Mouse (Mus musculus) gastrocnemius, postnatal 25 days (tissue): ENCODE results near the gene Arid5a. TPM values are rescaled to one million over a fixed set of nuclear protein-coding genes. Genes with fewer than 3 reads are reported as not detected.

Experiments used
- DNase-seq: peaks from one replicate; pipeline ENCODE4 v3.0.0; 2022
- total RNA-seq, 2 experiments: library from RNA; stranded (reverse); gene quantifications; 1 replicate in 1 of 2; 2 replicates in 1 of 2; pipeline ENCODE4 v1.2.3; 2021

Arid5a gene
- total RNA-seq, 2 experiments from 2014 or later = 5.4 to 10.5 TPM

GRCm38 (mm10) chr1:36294402-36294801, 13.1 kb upstream of the Arid5a start:
- DNase-seq = no peak

- DNase-seq = no peak
Observed at GRCm38 (mm10) chr1:36296466-36297149, 10.9 kb upstream of the Arid5a start.

GRCm38 (mm10) chr1:36298107-36298506, 9.4 kb upstream of the Arid5a start:
- no peak for DNase-seq

- no peak for DNase-seq
Observed at GRCm38 (mm10) chr1:36299126-36299525, 8.4 kb upstream of the Arid5a start.

GRCm38 (mm10) chr1:36299676-36300075, 7.9 kb upstream of the Arid5a start:
- DNase-seq = no peak

GRCm38 (mm10) chr1:36300486-36300885, 7.0 kb upstream of the Arid5a start:
- DNase-seq = no peak

GRCm38 (mm10) chr1:36302273-36302672, 5.3 kb upstream of the Arid5a start:
- no peak for DNase-seq

GRCm38 (mm10) chr1:36302957-36303356, 4.6 kb upstream of the Arid5a start:
- no peak for DNase-seq

GRCm38 (mm10) chr1:36303381-36304320, 3.9 kb upstream of the Arid5a start:
- DNase-seq = peak; percentile 81

- peak; percentile 76 for DNase-seq
Observed at GRCm38 (mm10) chr1:36304764-36305163, 2.8 kb upstream of the Arid5a start.

- no peak for DNase-seq
Observed at GRCm38 (mm10) chr1:36306120-36306519, 1.4 kb upstream of the Arid5a start.

- no peak for DNase-seq
Observed at GRCm38 (mm10) chr1:36307121-36307494, 425 bp upstream of the Arid5a start.

- DNase-seq = no peak
Observed at GRCm38 (mm10) chr1:36308451-36308901, 943 bp downstream of the Arid5a start.

- no peak for DNase-seq
Observed at GRCm38 (mm10) chr1:36308966-36309475, 1.5 kb downstream of the Arid5a start.

GRCm38 (mm10) chr1:36309498-36309901, 2.0 kb downstream of the Arid5a start:
- no peak for DNase-seq

GRCm38 (mm10) chr1:36314959-36315775, 7.6 kb downstream of the Arid5a start:
- DNase-seq = no peak

GRCm38 (mm10) chr1:36315776-36316100, 8.2 kb downstream of the Arid5a start:
- no peak for DNase-seq

GRCm38 (mm10) chr1:36321164-36321563, 13.6 kb downstream of the Arid5a start:
- DNase-seq = peak; percentile 36

GRCm38 (mm10) chr1:36321829-36322573, 14.5 kb downstream of the Arid5a start:
- DNase-seq = no peak

- DNase-seq = peak; percentile 44
Observed at GRCm38 (mm10) chr1:36323076-36323475, 15.5 kb downstream of the Arid5a start.

- DNase-seq = peak; percentile 41
Observed at GRCm38 (mm10) chr1:36323746-36324448, 16.4 kb downstream of the Arid5a start.
